Mouse (Mus musculus) spleen, adult 2 months (tissue): ENCODE measurements around the gene Mpi. TPM values are rescaled to one million over a fixed set of nuclear protein-coding genes. Genes with fewer than 3 reads are reported as not detected.

ENCODE experiments used
- DNase-seq, 2 experiments: peaks; one replicate each; pipeline versions ENCODE4 v3.0.0 to v3.0.0-alpha.2; 2012 to 2021; ENCODE audit warnings: low spot score in 2 of 2, low read depth in 1 of 2
- H3K27ac ChIP-seq: fragments of 200-500 bp; 2 replicates; pipeline ENCODE4 v1.5.1; 2012; ENCODE audit warnings: low read length, inconsistent platforms; ENCODE audit not compliant: insufficient read depth
- H3K27me3 ChIP-seq: fragments of 200-500 bp; 2 replicates; pipeline ENCODE4 v1.6.1; 2012; ENCODE audit warnings: mild to moderate bottlenecking, moderate library complexity, low read length, inconsistent platforms; ENCODE audit not compliant: control insufficient read depth, insufficient read depth
- H3K36me3 ChIP-seq: fragments of 200-500 bp; 2 replicates; pipeline ENCODE4 v1.6.1; 2012; ENCODE audit warnings: mild to moderate bottlenecking, low read length, inconsistent platforms; ENCODE audit not compliant: control insufficient read depth, insufficient read depth
- H3K4me1 ChIP-seq: fragments of 200-500 bp; 2 replicates; pipeline ENCODE4 v1.6.1; 2011; ENCODE audit warnings: inconsistent platforms; ENCODE audit not compliant: control insufficient read depth, insufficient read depth, insufficient read length
- H3K4me3 ChIP-seq: fragments of 200-500 bp; 2 replicates; pipeline ENCODE4 v1.5.1; 2011; ENCODE audit warnings: mild to moderate bottlenecking, inconsistent platforms; ENCODE audit not compliant: insufficient read depth, insufficient read length; ENCODE audit errors: extremely low read depth
- CTCF ChIP-seq: fragments of 200-500 bp; IDR thresholded peaks from 2 replicates; pipeline ENCODE4 v1.5.1; 2011; ENCODE audit warnings: mild to moderate bottlenecking, inconsistent platforms; ENCODE audit not compliant: insufficient read depth, insufficient read length, insufficient replicate concordance; ENCODE audit errors: extremely low read depth
- POLR2A ChIP-seq: fragments of 200-500 bp; IDR thresholded peaks from 2 replicates; pipeline ENCODE4 v1.6.1; 2011; ENCODE audit warnings: low read depth, low read length, inconsistent platforms
- WGBS: fragments of 180-500 bp; shearing (Covaris S2); methylation state at CpG from one replicate; pipeline ENCODE4 v1.1.7; 2018; 5-methylcytosine and 5-hydroxymethylcytosine counted together
- polyA plus RNA-seq: library from polyadenylated mRNA; depleted of rRNA; stranded (reverse); fragments of >200 nt; gene quantifications from 2 replicates; pipeline ENCODE4 v1.2.3, GENCODE M21; 2012

Gene Mpi
- polyA plus RNA-seq, 1 experiment: 16.7 TPM

- Histone ChIP-seq H3K27ac (no peak overlapping the region), H3K27me3 (no peaks in the 10 kb centered on the region), H3K4me3 (no peak overlapping the region), H3K36me3 (no peaks in the 10 kb centered on the region), H3K4me1 (peaks cover 3% of the 10 kb centered on the region; the same call in 1 of the 2 replicates)
- DNase-seq: no peak
- no peak for TF ChIP-seq CTCF
- no peak for TF ChIP-seq POLR2A
- WGBS: 87% methylated on average over 3 of the region's 3 CpGs
Observed at GRCm38 (mm10) chr9:57554753-57555152, 2.2 kb upstream of the Mpi start.

- DNase-seq: no peak
- H3K4me3 ChIP-seq: no peak overlapping the region
- peaks cover 3% of the 10 kb centered on the region; the same call in 1 of the 2 replicates for H3K4me1 ChIP-seq
- no peak overlapping the region for H3K27ac ChIP-seq
- 88% methylated on average over 11 of the region's 11 CpGs for WGBS
- H3K36me3 ChIP-seq: peaks cover 2% of the 10 kb centered on the region; the same call in 1 of the 2 replicates
- no peak for TF ChIP-seq CTCF
- no peak for TF ChIP-seq POLR2A
- H3K27me3 ChIP-seq: no peaks in the 10 kb centered on the region
Observed at GRCm38 (mm10) chr9:57553119-57553518, 556 bp upstream of the Mpi start.

GRCm38 (mm10) chr9:57550126-57550862 lies 2.3 kb downstream of the Mpi start:
- Histone ChIP-seq H3K27ac (no peak overlapping the region), H3K36me3 (peaks cover 2% of the 10 kb centered on the region; the same call in 1 of the 2 replicates), H3K4me3 (no peak overlapping the region), H3K4me1 (peaks cover 3% of the 10 kb centered on the region; the same call in 1 of the 2 replicates), H3K27me3 (no peaks in the 10 kb centered on the region)
- DNase-seq: no peak
- WGBS: 90% methylated on average over 11 of the region's 11 CpGs
- TF ChIP-seq CTCF (no peak), POLR2A (no peak)

GRCm38 (mm10) chr9:57549186-57549585 lies 3.4 kb downstream of the Mpi start:
- H3K4me1 ChIP-seq: peaks cover 3% of the 10 kb centered on the region; the same call in 1 of the 2 replicates
- no peak for DNase-seq
- H3K4me3 ChIP-seq: no peak overlapping the region
- 97% methylated on average over 4 of the region's 4 CpGs for WGBS
- peaks cover 3% of the 10 kb centered on the region; the same call in 1 of the 2 replicates for H3K36me3 ChIP-seq
- TF ChIP-seq POLR2A (no peak), CTCF (no peak)
- no peak overlapping the region for H3K27ac ChIP-seq
- H3K27me3 ChIP-seq: no peaks in the 10 kb centered on the region

- peaks cover 3% of the 10 kb centered on the region; the same call in 1 of the 2 replicates for H3K4me1 ChIP-seq
- H3K27me3 ChIP-seq: no peaks in the 10 kb centered on the region
- no peak overlapping the region for H3K27ac ChIP-seq
- TF ChIP-seq POLR2A: no peak
- TF ChIP-seq CTCF: no peak
- WGBS: 91% methylated on average over 11 of the region's 11 CpGs
- peaks cover 3% of the 10 kb centered on the region; the same call in 1 of the 2 replicates for H3K36me3 ChIP-seq
- H3K4me3 ChIP-seq: no peak overlapping the region
- no peak for DNase-seq
Observed at GRCm38 (mm10) chr9:57547869-57548268, 4.7 kb downstream of the Mpi start.

GRCm38 (mm10) chr9:57547287-57547686 lies 5.3 kb downstream of the Mpi start:
- Histone ChIP-seq H3K4me3 (no peak overlapping the region), H3K4me1 (peaks cover 3% of the 10 kb centered on the region; the same call in 1 of the 2 replicates), H3K36me3 (peaks cover 3% of the 10 kb centered on the region; the same call in 1 of the 2 replicates), H3K27ac (no peak overlapping the region), H3K27me3 (no peaks in the 10 kb centered on the region)
- WGBS: 75% methylated on average over 5 of the region's 5 CpGs
- no peak for DNase-seq
- TF ChIP-seq POLR2A (no peak), CTCF (no peak)

- no peak for TF ChIP-seq POLR2A
- TF ChIP-seq CTCF: no peak
- no peak for DNase-seq
- no peak overlapping the region for H3K4me3 ChIP-seq
- peaks cover 3% of the 10 kb centered on the region for H3K36me3 ChIP-seq
- H3K4me1 ChIP-seq: no peaks in the 10 kb centered on the region
- WGBS: 87% methylated on average over 3 of the region's 3 CpGs
- H3K27ac ChIP-seq: no peak overlapping the region
- H3K27me3 ChIP-seq: no peaks in the 10 kb centered on the region
Observed at GRCm38 (mm10) chr9:57543951-57544350, 8.6 kb downstream of the Mpi start.
